Mouse (Mus musculus) embryonic fibroblast, embryonic 13.5 days (primary cell): ENCODE measurements around the gene Smurf1.

Experiments
- CTCF ChIP-seq: IDR thresholded peaks from 2 replicates; pipeline ENCODE4 v1.5.1; 2011; ENCODE audit warnings: mild to moderate bottlenecking, control low read depth, low read length, moderate library complexity, borderline replicate concordance; ENCODE audit not compliant: insufficient read depth
- POLR2A ChIP-seq: IDR thresholded peaks from 2 replicates; pipeline ENCODE4 v1.6.1; 2011; ENCODE audit warnings: low read depth, mild to moderate bottlenecking, control low read depth, low read length, moderate library complexity

- TF ChIP-seq POLR2A (no peak), CTCF (no peak)
These were observed 17.6 kb downstream of the Smurf1 start for GRCm38 (mm10) chr5:144948002-144948401.
